ENCODE assay signal across 8 mouse cellular contexts in the genomic region with DNA sequence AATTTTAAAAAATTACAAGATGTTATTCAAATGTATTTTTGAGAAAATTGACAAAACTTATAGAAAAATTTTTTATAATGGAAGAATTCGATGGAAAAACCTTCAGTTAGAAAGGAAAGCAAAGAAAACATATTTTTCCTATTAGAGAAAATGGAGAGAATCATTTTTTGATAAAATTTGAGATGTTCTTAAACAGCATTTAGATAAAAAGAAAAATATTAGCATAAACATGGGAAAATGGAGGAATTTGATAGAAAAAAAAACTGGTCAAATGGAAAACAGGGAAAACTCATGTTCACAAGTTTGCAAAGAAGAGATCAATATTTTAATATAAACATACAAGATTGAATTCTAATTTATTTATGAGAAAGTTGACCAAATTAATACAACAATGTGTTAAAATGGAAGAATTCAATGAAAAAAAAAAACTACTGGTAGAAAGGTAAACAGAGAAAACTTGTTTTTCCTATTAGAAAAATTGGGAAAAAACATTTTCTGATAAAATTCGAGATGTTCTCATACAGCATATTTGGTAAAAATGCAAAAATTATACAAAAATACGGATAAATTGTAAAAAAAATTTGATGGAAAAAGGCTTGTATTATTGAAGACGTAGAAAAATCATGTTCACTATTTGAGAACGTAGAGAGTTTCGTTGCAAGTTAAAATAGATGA.
DNase-seq lines count a peak whose midpoint lies in the region; ATAC-seq and TF ChIP-seq lines count a peak whose summit lies in the region.
"Not testable (repeated sequence)": the region's sequence is repeated elsewhere in the genome, so short reads cannot be mapped to it uniquely, and the experiment has no call there.

No protein-coding gene starts in this region.

- not testable (repeated sequence) for H3K4me1 ChIP-seq in embryonic facial prominence, embryonic 11.5 days (ENCODE audit: control insufficient read depth, insufficient read depth, low read length); hindbrain, embryonic 11.5 days (replicated peaks; ENCODE audit: control insufficient read depth, insufficient read depth, low read length); kidney, postnatal 0 days (replicated peaks; ENCODE audit: insufficient read depth, low read length); midbrain, embryonic 14.5 days (ENCODE audit: control insufficient read depth, insufficient read depth, low read length)

- TF ChIP-seq CTCF in brain, embryonic 14.5 days (IDR thresholded peaks at IDR 0.05; ENCODE audit: borderline replicate concordance, extremely low read depth, insufficient read depth, insufficient read length); kidney, postnatal 0 days (IDR thresholded peaks at IDR 0.05; ENCODE audit: low read depth): not testable (repeated sequence)

- 77% methylated on average over 6 of the region's 6 CpGs for WGBS in embryonic facial prominence, embryonic 11.5 days
- 77% methylated on average over 6 of the region's 6 CpGs for whole genome bisulfite sequencing in hindbrain, embryonic 11.5 days
- 72% methylated on average over 6 of the region's 6 CpGs for WGBS in kidney, postnatal 0 days
- 78% methylated on average over 6 of the region's 6 CpGs for WGBS in midbrain, embryonic 14.5 days

- H3K9ac ChIP-seq in embryonic facial prominence, embryonic 11.5 days (replicated peaks; ENCODE audit: low read length); hindbrain, embryonic 11.5 days (ENCODE audit: low read depth, low read length); kidney, postnatal 0 days (ENCODE audit: low read depth, low read length); midbrain, embryonic 14.5 days (replicated peaks; ENCODE audit: low read length): not testable (repeated sequence)

- not testable (repeated sequence) for H3K27ac ChIP-seq in embryonic facial prominence, embryonic 11.5 days (replicated peaks; ENCODE audit: low read depth, low read length); hindbrain, embryonic 11.5 days (ENCODE audit: low read depth, low read length); kidney, postnatal 0 days; midbrain, embryonic 14.5 days (replicated peaks; ENCODE audit: low read depth, low read length)

- TF ChIP-seq POLR2A in brain, embryonic 14.5 days (IDR thresholded peaks at IDR 0.05; ENCODE audit: borderline replicate concordance, extremely low read depth, insufficient read depth, insufficient read length, poor library complexity, severe bottlenecking), result not testable (repeated sequence)

- not testable (repeated sequence) for ATAC-seq in embryonic facial prominence, embryonic 11.5 days (replicated peaks; ENCODE audit: insufficient number of reproducible peaks, low FRiP score, low TSS enrichment, low read depth); hindbrain, embryonic 11.5 days (ENCODE audit: low FRiP score); kidney, postnatal 0 days (replicated peaks; ENCODE audit: low FRiP score, low read depth); midbrain, embryonic 14.5 days (ENCODE audit: low FRiP score, low TSS enrichment)

- peak; percentile 27 for DNase-seq in 3134 (ENCODE audit: extremely low read depth, insufficient read length, low spot score)
- peak; percentile 62 for DNase-seq in MEL-GATA-1-ER (ENCODE audit: extremely low read depth, low read depth)
- DNase-seq in brain, embryonic 14.5 days (ENCODE audit: low read depth), result peak; percentile 21
- peak; percentile 18 for DNase-seq in embryonic facial prominence, embryonic 11.5 days (ENCODE audit: low spot score)
- DNase-seq in hindbrain, embryonic 11.5 days (ENCODE audit: low spot score), result peak; percentile 1
- DNase-seq in kidney, postnatal 0 days (ENCODE audit: low spot score), result peak; percentile 21
- DNase-seq in midbrain, embryonic 14.5 days, result peak; percentile 24
- DNase-seq in thymus, postnatal 0 days (ENCODE audit: low spot score), result peak; percentile 21

- H3K4me3 ChIP-seq in embryonic facial prominence, embryonic 11.5 days (ENCODE audit: low read depth, low read length); hindbrain, embryonic 11.5 days (ENCODE audit: low read depth, low read length); kidney, postnatal 0 days (replicated peaks; ENCODE audit: low read depth, low read length); midbrain, embryonic 14.5 days (replicated peaks; ENCODE audit: low read depth, low read length): not testable (repeated sequence)

- not testable (repeated sequence) for H3K36me3 ChIP-seq in embryonic facial prominence, embryonic 11.5 days (replicated peaks; ENCODE audit: control insufficient read depth, insufficient read depth, low read depth, low read length); hindbrain, embryonic 11.5 days (ENCODE audit: control insufficient read depth, insufficient read depth, low read length); kidney, postnatal 0 days (ENCODE audit: insufficient read depth, low read length); midbrain, embryonic 14.5 days (ENCODE audit: control insufficient read depth, insufficient read depth, low read length)

- H3K9me3 ChIP-seq in embryonic facial prominence, embryonic 11.5 days (replicated peaks; ENCODE audit: control insufficient read depth, low read length); hindbrain, embryonic 11.5 days (ENCODE audit: control insufficient read depth, low read length); kidney, postnatal 0 days (replicated peaks; ENCODE audit: low read length); midbrain, embryonic 14.5 days (ENCODE audit: control insufficient read depth, low read length): not testable (repeated sequence)

- H3K4me2 ChIP-seq in embryonic facial prominence, embryonic 11.5 days (ENCODE audit: low read depth, low read length); hindbrain, embryonic 11.5 days (replicated peaks; ENCODE audit: low read depth, low read length); kidney, postnatal 0 days (ENCODE audit: low read length); midbrain, embryonic 14.5 days (ENCODE audit: low read length): not testable (repeated sequence)

- not testable (repeated sequence) for H3K27me3 ChIP-seq in embryonic facial prominence, embryonic 11.5 days (ENCODE audit: control insufficient read depth, insufficient read depth, low read length); hindbrain, embryonic 11.5 days (ENCODE audit: control insufficient read depth, insufficient read depth, low read length); kidney, postnatal 0 days (ENCODE audit: insufficient read depth, low read length); midbrain, embryonic 14.5 days (ENCODE audit: control insufficient read depth, insufficient read depth, low read length)

Comparison
In these comparisons a context has a peak if more than half of its experiments do, and no peak if none do; other contexts are left out.
1. DNase-seq: peak in every context shown above with its lines; median percentile 62 in MEL-GATA-1-ER; 27 in 3134; 24 in midbrain, embryonic 14.5 days; 21 in brain, embryonic 14.5 days; 21 in kidney, postnatal 0 days; 21 in thymus, postnatal 0 days; 18 in embryonic facial prominence, embryonic 11.5 days; 1 in hindbrain, embryonic 11.5 days.